Mouse (Mus musculus) lung, adult 2 months (tissue): ENCODE measurements around the gene March1.

Experiments
- CTCF ChIP-seq: fragments of 200-500 bp; IDR thresholded peaks from 2 replicates; pipeline ENCODE4 v1.5.1; 2011; ENCODE audit warnings: mild to moderate bottlenecking, low read length, control low read depth; ENCODE audit not compliant: insufficient read depth
- POLR2A ChIP-seq: fragments of 200-500 bp; IDR thresholded peaks from 2 replicates; pipeline ENCODE4 v1.6.1; 2011; ENCODE audit warnings: low read depth, mild to moderate bottlenecking, control low read depth, low read length, borderline replicate concordance; ENCODE audit errors: extremely low read depth

DNA sequence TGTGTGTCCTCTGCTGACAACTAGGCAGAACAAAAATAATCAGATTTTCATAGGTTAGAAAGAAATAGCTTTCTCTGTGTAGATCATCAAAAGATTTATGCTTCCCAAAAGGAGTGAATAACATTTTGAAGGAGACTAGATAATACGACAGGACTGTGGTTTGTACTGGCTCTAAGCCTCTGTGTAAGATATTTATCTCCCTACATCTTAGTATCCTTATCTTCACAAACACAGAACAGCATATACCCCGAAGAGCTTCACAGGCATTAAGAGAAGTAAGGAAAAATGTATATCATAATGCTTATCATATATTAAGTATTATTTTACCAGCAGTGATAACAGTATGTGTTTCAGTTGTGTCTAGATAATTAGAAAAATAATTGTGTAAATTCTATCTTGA lies 592.6 kb downstream of the March1 start:
- TF ChIP-seq CTCF (no peak), POLR2A (no peak)
